Mouse (Mus musculus) left cerebral cortex, adult 18-20 months (tissue): Measurements from ENCODE around the gene Eno2. TPM values are rescaled to one million over a fixed set of nuclear protein-coding genes. Genes with fewer than 3 reads are reported as not detected.
A peak's percentile ranks its signal among the peaks of the same experiment; 100 is the strongest.

Experiments used
- DNase-seq, 2 experiments: peaks; one replicate each; pipeline ENCODE4 v3.0.0; 2021 to 2022; ENCODE audit warnings: low spot score in 2 of 2, mixed read lengths in 1 of 2
- microRNA-seq, 2 experiments: library from miRNA; unstranded; fragments of <30 nt; microRNA quantifications; one replicate each; pipeline ENCODE4 v1.2.0; 2021
- total RNA-seq, 2 experiments: library from RNA; stranded (reverse); gene quantifications; 2 replicates each; pipeline ENCODE4 v1.2.3; 2021

The Eno2 gene
- total RNA-seq, 2 experiments from 2014 or later = 1,066 to 1,067 TPM

DNA sequence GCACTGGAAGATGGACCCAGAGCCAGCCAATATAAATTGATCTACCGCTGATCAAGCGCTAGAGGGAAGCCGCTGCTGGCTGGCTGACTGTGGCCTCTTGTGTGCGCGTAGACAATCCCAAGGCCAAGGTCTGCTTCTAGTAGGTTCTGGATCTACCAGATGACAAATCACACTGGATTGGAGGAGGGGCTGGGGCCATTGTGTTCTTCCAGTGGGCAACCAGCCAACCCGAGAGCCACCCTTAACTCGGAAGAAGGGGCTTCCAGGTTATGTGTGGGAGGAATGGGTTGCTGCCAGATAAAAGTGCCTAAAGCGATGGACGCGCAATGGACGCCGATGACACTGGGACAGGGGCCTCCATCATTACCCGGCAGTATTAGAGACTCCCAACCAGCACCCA lies 51.5 kb downstream of the Eno2 start:
- DNase-seq = no peak

- DNase-seq = peak in 1 of 2 experiments; percentile 36
These were observed 52.5 kb downstream of the Eno2 start for GRCm38 (mm10) chr6:124716864-124717490.

GRCm38 (mm10) chr6:124712918-124713317 lies 56.6 kb downstream of the Eno2 start:
- DNase-seq = no peak

GRCm38 (mm10) chr6:124711824-124712782 lies 57.4 kb downstream of the Eno2 start, which contains the start of the genes Emg1 and Phb2:
Emg1 (minus strand) TSS chr6:124712178.
Phb2 (plus strand) TSS chr6:124712336.
- DNase-seq = peak; percentile 98 to 99

Small RNAs within 50 kb of the gene (microRNA-seq; reads per million reads assigned to microRNA genes)
- gene Mir141 (1.5 to 39.5 reads per million in 2 experiments), gene Mir200c (23.1 to 393 reads per million in 2 experiments)

Other genes starting within 250 kb of the Eno2 start
- 1 to 10 TPM; 1.5 to 1.8 TPM for gene C1s1, start 227.3 kb downstream of the Eno2 start, total RNA-seq
- under 1 TPM; 0.30 to 0.44 TPM for gene C1rb, start 199.4 kb downstream of the Eno2 start, total RNA-seq
- under 1 TPM; 0.14 to 0.28 TPM for gene C1s2, start 133.6 kb downstream of the Eno2 start, total RNA-seq
- 10 to 100 TPM; 20.1 to 20.6 TPM for gene Lpcat3, start 106.6 kb downstream of the Eno2 start, total RNA-seq
- 10 to 100 TPM; 45.7 to 49.1 TPM for gene Emg1, start 57.5 kb downstream of the Eno2 start, total RNA-seq
- gene Phb2, start 57.3 kb downstream of the Eno2 start, total RNA-seq = 100 to 1,000 TPM; 115 to 117 TPM
- gene Ptpn6, start 31.0 kb downstream of the Eno2 start, total RNA-seq = 1 to 10 TPM; 2.5 to 5.1 TPM
- 100 to 1,000 TPM; 321 to 335 TPM for gene Grcc10, start 28.3 kb downstream of the Eno2 start, total RNA-seq
- gene Gm45234, start 13.7 kb downstream of the Eno2 start, total RNA-seq = 1 to 10 TPM in 1 of 2 experiments, not detected in 1; 1.4 TPM
- gene Atn1, start 13.1 kb downstream of the Eno2 start, total RNA-seq = 100 to 1,000 TPM; 158 to 181 TPM
- gene Lrrc23, start 10.1 kb upstream of the Eno2 start, total RNA-seq = 1 to 10 TPM; 1.0 to 1.1 TPM
- 1 to 10 TPM; 4.6 to 5.7 TPM for gene Spsb2, start 39.0 kb upstream of the Eno2 start, total RNA-seq
- 100 to 1,000 TPM; 804 to 847 TPM for gene Tpi1, start 44.6 kb upstream of the Eno2 start, total RNA-seq
- 100 to 1,000 TPM; 204 to 208 TPM for gene Usp5, start 59.8 kb upstream of the Eno2 start, total RNA-seq
- under 1 TPM; 0.23 to 0.42 TPM for gene Cdca3, start 59.9 kb upstream of the Eno2 start, total RNA-seq
- under 1 TPM in 1 of 2 experiments, not detected in 1; 0.21 TPM for gene Gnb3, start 70.6 kb upstream of the Eno2 start, total RNA-seq
- 10 to 100 TPM; 23.5 to 30.9 TPM for gene P3h3, start 88.1 kb upstream of the Eno2 start, total RNA-seq
- 100 to 1,000 TPM; 212 to 232 TPM for gene Gpr162, start 94.3 kb upstream of the Eno2 start, total RNA-seq
- 1 to 10 TPM; 4.2 to 8.6 TPM for gene Cd4, start 118.5 kb upstream of the Eno2 start, total RNA-seq
- gene Lag3, start 142.0 kb upstream of the Eno2 start, total RNA-seq = 1 to 10 TPM; 2.6 to 3.2 TPM
- 100 to 1,000 TPM; 895 to 902 TPM for gene Ptms, start 150.4 kb upstream of the Eno2 start, total RNA-seq
- gene Mlf2, start 161.7 kb upstream of the Eno2 start, total RNA-seq = 100 to 1,000 TPM; 626 to 639 TPM
- gene Cops7a, start 195.9 kb upstream of the Eno2 start, total RNA-seq = 100 to 1,000 TPM; 168 TPM
- gene Pianp, start 227.0 kb upstream of the Eno2 start, total RNA-seq = 100 to 1,000 TPM; 194 to 195 TPM
- 10 to 100 TPM; 45.9 to 47.6 TPM for gene Zfp384, start 239.5 kb upstream of the Eno2 start, total RNA-seq